Mouse (Mus musculus): Measurements from ENCODE around the gene Uts2b.

- no peak for TF ChIP-seq POLR2A (IDR thresholded peaks at IDR 0.05; ENCODE audit: extremely low read depth, insufficient read depth, low read length)
- no peak for TF ChIP-seq CTCF (IDR thresholded peaks at IDR 0.05; ENCODE audit: low read depth, low read length)
These were observed 48.0 kb downstream of the Uts2b start for GRCm38 (mm10) chr16:27322047-27322446.

Data from liver, adult 2 months (tissue).